In the genomic region with DNA sequence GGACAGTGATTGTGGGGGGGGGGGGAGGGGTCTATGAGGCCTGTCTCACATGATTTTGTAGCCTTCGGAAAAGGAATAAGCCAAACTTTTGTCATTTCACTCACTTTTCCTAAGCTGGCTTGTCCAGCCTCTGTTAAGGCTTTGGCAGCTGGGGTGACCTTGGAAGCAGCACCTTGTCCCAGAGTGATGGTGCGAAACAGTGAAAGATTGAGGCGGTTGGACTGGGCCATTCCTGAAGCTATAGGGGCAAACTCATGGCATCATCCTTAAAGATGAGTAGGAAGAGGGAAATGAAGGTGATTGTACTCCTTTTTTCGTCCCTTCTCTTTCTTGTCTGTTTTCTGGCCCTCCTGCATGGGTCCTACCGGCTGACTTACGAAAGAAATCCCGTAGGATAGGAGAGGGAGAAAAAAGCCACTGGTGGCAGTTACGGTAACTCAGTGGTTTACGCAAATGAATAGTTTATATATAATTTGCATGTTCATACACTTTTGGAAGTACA, we compare ENCODE assay signal across 8 mouse cellular contexts. TPM values are rescaled to one million over a fixed set of nuclear protein-coding genes. Genes with fewer than 3 reads are reported as not detected.
DNase-seq lines count a peak whose midpoint lies in the region; ATAC-seq and TF ChIP-seq lines count a peak whose summit lies in the region.

No protein-coding gene starts in this region.

- no peaks in the 10 kb centered on the region for H3K27me3 ChIP-seq in heart, embryonic 11.5 days (ENCODE audit: control insufficient read depth, insufficient read depth, low read length)
- H3K27me3 ChIP-seq in G1E (ENCODE audit: insufficient read depth, low read length) = no peaks in the 10 kb centered on the region
- no peaks in the 10 kb centered on the region for H3K27me3 ChIP-seq in forebrain, postnatal 0 days (ENCODE audit: insufficient read depth, low read length)
- H3K27me3 ChIP-seq in megakaryocyte, embryonic 14.5 days (replicated peaks) = no peaks in the 10 kb centered on the region

- peak overlapping the region; percentile 94 for H3K9ac ChIP-seq in heart, embryonic 11.5 days (ENCODE audit: low read depth, low read length)
- H3K9ac ChIP-seq in forebrain, postnatal 0 days = peak overlapping the region; percentile 95

- no peaks in the 10 kb centered on the region for H3K9me3 ChIP-seq in heart, embryonic 11.5 days (replicated peaks; ENCODE audit: control insufficient read depth, low read length)
- no peaks in the 10 kb centered on the region for H3K9me3 ChIP-seq in G1E (replicated peaks)
- no peaks in the 10 kb centered on the region for H3K9me3 ChIP-seq in forebrain, postnatal 0 days (ENCODE audit: low read length)
- no peaks in the 10 kb centered on the region for H3K9me3 ChIP-seq in megakaryocyte, embryonic 14.5 days

- H3K36me3 ChIP-seq in heart, embryonic 11.5 days (ENCODE audit: control insufficient read depth, insufficient read depth, low read length) = no peaks in the 10 kb centered on the region
- H3K36me3 ChIP-seq in G1E (replicated peaks) = peaks cover 28% of the 10 kb centered on the region
- no peaks in the 10 kb centered on the region for H3K36me3 ChIP-seq in forebrain, postnatal 0 days (ENCODE audit: insufficient read depth)
- peaks cover 21% of the 10 kb centered on the region for H3K36me3 ChIP-seq in megakaryocyte, embryonic 14.5 days (replicated peaks; ENCODE audit: low read length)

- peak overlapping the region; percentile 68 for H3K4me2 ChIP-seq in heart, embryonic 11.5 days
- H3K4me2 ChIP-seq in forebrain, postnatal 0 days (ENCODE audit: low read depth) = peak overlapping the region; percentile 70

- ATAC-seq in heart, embryonic 11.5 days (replicated peaks; ENCODE audit: insufficient number of reproducible peaks, low FRiP score, low TSS enrichment) = no peak
- peak; percentile 5; the same call in 1 of the 2 replicates for ATAC-seq in G1E (ENCODE audit: extremely low read depth, insufficient number of reproducible peaks, low FRiP score, poor library complexity, severe bottlenecking)
- no peak; the same call in none of the 2 replicates for ATAC-seq in forebrain, postnatal 0 days

- peaks cover 7% of the 10 kb centered on the region for H3K4me1 ChIP-seq in heart, embryonic 11.5 days (ENCODE audit: control insufficient read depth, insufficient read depth, low read length)
- peaks cover 41% of the 10 kb centered on the region for H3K4me1 ChIP-seq in G1E (ENCODE audit: insufficient read depth, low read depth, low read length)
- peaks cover 12% of the 10 kb centered on the region for H3K4me1 ChIP-seq in forebrain, postnatal 0 days (ENCODE audit: insufficient read depth)
- peaks cover 35% of the 10 kb centered on the region for H3K4me1 ChIP-seq in megakaryocyte, embryonic 14.5 days

- peak overlapping the region; percentile 92 for H3K4me3 ChIP-seq in heart, embryonic 11.5 days (ENCODE audit: low read depth, low read length)
- H3K4me3 ChIP-seq in G1E (ENCODE audit: low read depth, low read length) = peak overlapping the region; percentile 82
- H3K4me3 ChIP-seq in forebrain, postnatal 0 days (ENCODE audit: low read depth, low read length) = peak overlapping the region; percentile 87
- H3K4me3 ChIP-seq in megakaryocyte, embryonic 14.5 days (replicated peaks) = peak overlapping the region; percentile 92

- TF ChIP-seq CTCF in G1E (IDR thresholded peaks at IDR 0.05; ENCODE audit: low read depth, low read length) = no peak
- no peak for TF ChIP-seq CTCF in forebrain, postnatal 0 days (IDR thresholded peaks at IDR 0.05; ENCODE audit: low read depth)

- no peak for DNase-seq in heart, adult 18-20 months
- DNase-seq in G1E (ENCODE audit: low spot score) = no peak
- no peak for DNase-seq in forebrain, postnatal 0 days
- no peak for DNase-seq in gastrocnemius, postnatal 4 days (ENCODE audit: low spot score in 2 of 2)
- DNase-seq in frontal cortex, postnatal 10 days (ENCODE audit: low spot score in 2 of 2) = no peak
- DNase-seq in adrenal gland, adult 2 months = no peak

- 27% methylated on average over 9 of the region's 9 CpGs for WGBS in heart, embryonic 11.5 days (ENCODE audit: insufficient replicate concordance)
- 19% methylated on average over 9 of the region's 9 CpGs for WGBS in forebrain, postnatal 0 days

- H3K27ac ChIP-seq in heart, embryonic 11.5 days (ENCODE audit: low read depth, low read length) = no peak overlapping the region
- H3K27ac ChIP-seq in forebrain, postnatal 0 days (ENCODE audit: low read depth, low read length) = no peak overlapping the region

RNA-seq across cellular contexts. Expression of a gene that starts 0.5 kb away (rescaled TPM):
- polyA plus RNA-seq in heart, embryonic 11.5 days (2014; fragmentation: Nextera tagmentation; extraction: Ambion mirVana) = 12.9 and 18.5 TPM in 2 replicates
- total RNA-seq in heart, adult 18-20 months (2021) = 10 to 100 TPM; 23.7 to 26.6 TPM
- total RNA-seq in G1E (2014; fragmentation: Nextera tagmentation) (39.8 and 70.6 TPM in 2 replicates), G1E (2017) (36.8 and 37.4 TPM in 2 replicates)
- polyA plus RNA-seq in G1E (2012) = 11.7 and 11.8 TPM in 2 replicates
- total RNA-seq in forebrain, postnatal 0 days (2014; rRNA removed) = 69.9 and 79.8 TPM in 2 replicates
- polyA plus RNA-seq in forebrain, postnatal 0 days (2015; fragmentation: Nextera tagmentation; extraction: Ambion mirVana) = 24.6 and 25.5 TPM in 2 replicates
- polyA plus RNA-seq in megakaryocyte, embryonic 14.5 days (2012; ENCODE audit: insufficient read depth, low replicate concordance) = 1.4 and 2.1 TPM in 2 replicates
- total RNA-seq in gastrocnemius, postnatal 4 days (2021) = 10 to 100 TPM; 47.5 to 49.3 TPM
- 10 to 100 TPM; 57.0 to 68.7 TPM for total RNA-seq in adrenal gland, adult 2 months (2021)
- polyA plus RNA-seq in adrenal gland, adult 2 months (2012; rRNA removed) = 29.3 and 29.9 TPM in 2 replicates

RNA-seq across cellular contexts. Expression of a gene that starts 20.2 kb away (rescaled TPM):
- 6.7 and 7.9 TPM in 2 replicates for polyA plus RNA-seq in heart, embryonic 11.5 days (2014; fragmentation: Nextera tagmentation; extraction: Ambion mirVana)
- total RNA-seq in heart, adult 18-20 months (2021) = 1 to 10 TPM; 5.4 to 8.8 TPM
- 27.8 and 36.2 TPM in 2 replicates for total RNA-seq in G1E (2014; fragmentation: Nextera tagmentation)
- total RNA-seq in G1E (2017) = 21.8 and 24.3 TPM in 2 replicates
- 9.6 and 11.7 TPM in 2 replicates for polyA plus RNA-seq in G1E (2012)
- total RNA-seq in forebrain, postnatal 0 days (2014; rRNA removed) = 14.8 and 18.7 TPM in 2 replicates
- 3.5 and 4.1 TPM in 2 replicates for polyA plus RNA-seq in forebrain, postnatal 0 days (2015; fragmentation: Nextera tagmentation; extraction: Ambion mirVana)
- 0.45 TPM in 1 of 2 replicates, not detected in the other for polyA plus RNA-seq in megakaryocyte, embryonic 14.5 days (2012; ENCODE audit: insufficient read depth, low replicate concordance)
- total RNA-seq in gastrocnemius, postnatal 4 days (2021) = 10 to 100 TPM; 14.7 to 16.8 TPM
- total RNA-seq in adrenal gland, adult 2 months (2021) = 10 to 100 TPM; 17.2 to 30.1 TPM
- polyA plus RNA-seq in adrenal gland, adult 2 months (2012; rRNA removed) = 10.8 and 13.5 TPM in 2 replicates

RNA-seq across cellular contexts. Expression of a gene that starts 41.2 kb away (rescaled TPM):
- polyA plus RNA-seq in heart, embryonic 11.5 days (2014; fragmentation: Nextera tagmentation; extraction: Ambion mirVana) = 16.2 and 19.6 TPM in 2 replicates
- total RNA-seq in heart, adult 18-20 months (2021) = 10 to 100 TPM; 10.3 to 12.0 TPM
- total RNA-seq in G1E (2014; fragmentation: Nextera tagmentation) = 44.7 and 52.9 TPM in 2 replicates
- 22.4 and 27.5 TPM in 2 replicates for total RNA-seq in G1E (2017)
- 64.0 and 72.5 TPM in 2 replicates for polyA plus RNA-seq in G1E (2012)
- total RNA-seq in forebrain, postnatal 0 days (2014; rRNA removed) = 20.3 and 23.1 TPM in 2 replicates
- polyA plus RNA-seq in forebrain, postnatal 0 days (2015; fragmentation: Nextera tagmentation; extraction: Ambion mirVana) = 9.8 and 13.1 TPM in 2 replicates
- polyA plus RNA-seq in megakaryocyte, embryonic 14.5 days (2012; ENCODE audit: insufficient read depth, low replicate concordance) = 13.6 and 16.9 TPM in 2 replicates
- 10 to 100 TPM; 29.6 to 34.7 TPM for total RNA-seq in gastrocnemius, postnatal 4 days (2021)
- total RNA-seq in adrenal gland, adult 2 months (2021) = 10 to 100 TPM; 26.3 to 29.5 TPM
- 27.9 and 32.0 TPM in 2 replicates for polyA plus RNA-seq in adrenal gland, adult 2 months (2012; rRNA removed)

RNA-seq across cellular contexts. Expression of a gene that starts 41.2 kb away (rescaled TPM):
- polyA plus RNA-seq in heart, embryonic 11.5 days (2014; fragmentation: Nextera tagmentation; extraction: Ambion mirVana) = 36.8 and 45.6 TPM in 2 replicates
- 100 to 1,000 TPM in 1 of 2 experiments, 10 to 100 TPM in 1; 97.9 to 127 TPM for total RNA-seq in heart, adult 18-20 months (2021)
- total RNA-seq in G1E (2014; fragmentation: Nextera tagmentation) (110 and 119 TPM in 2 replicates), G1E (2017) (367 and 434 TPM in 2 replicates)
- 39.8 and 133 TPM in 2 replicates for polyA plus RNA-seq in G1E (2012)
- total RNA-seq in forebrain, postnatal 0 days (2014; rRNA removed) = 10.2 and 16.6 TPM in 2 replicates
- 11.6 and 11.9 TPM in 2 replicates for polyA plus RNA-seq in forebrain, postnatal 0 days (2015; fragmentation: Nextera tagmentation; extraction: Ambion mirVana)
- 14.7 and 28.8 TPM in 2 replicates for polyA plus RNA-seq in megakaryocyte, embryonic 14.5 days (2012; ENCODE audit: insufficient read depth, low replicate concordance)
- 10 to 100 TPM; 14.8 to 15.4 TPM for total RNA-seq in gastrocnemius, postnatal 4 days (2021)
- total RNA-seq in adrenal gland, adult 2 months (2021) = 10 to 100 TPM; 47.5 to 52.7 TPM
- polyA plus RNA-seq in adrenal gland, adult 2 months (2012; rRNA removed) = 102 and 126 TPM in 2 replicates
